Mouse (Mus musculus) lung, postnatal 4 days (tissue): ENCODE results near the gene Dolk.

Source experiments
- DNase-seq, 2 experiments: peaks; one replicate each; pipeline ENCODE4 v3.0.0; 2021

The Dolk gene

GRCm38 (mm10) chr2:30250166-30251128, 35.7 kb downstream of the Dolk start:
- no peak for DNase-seq

- no peak for DNase-seq
Measured at GRCm38 (mm10) chr2:30249182-30249581, 37.0 kb downstream of the Dolk start.

- DNase-seq: no peak
Measured at GRCm38 (mm10) chr2:30247681-30248080, 38.5 kb downstream of the Dolk start.

- DNase-seq: no peak
Measured at GRCm38 (mm10) chr2:30247036-30247435, 39.1 kb downstream of the Dolk start.

- DNase-seq: no peak
Measured at GRCm38 (mm10) chr2:30244595-30245178, 41.4 kb downstream of the Dolk start.

- DNase-seq: no peak
Measured at GRCm38 (mm10) chr2:30243391-30243790, 42.7 kb downstream of the Dolk start.

GRCm38 (mm10) chr2:30242509-30242908, 43.6 kb downstream of the Dolk start:
- DNase-seq: peak; percentile 74 to 86

- DNase-seq: no peak
Measured at GRCm38 (mm10) chr2:30240267-30240666, 45.9 kb downstream of the Dolk start, which contains the start of gene Gm28035. Gene Gm28035 (plus strand): TSS chr2:30240567.

- peak; percentile 72 to 84 for DNase-seq
Measured at GRCm38 (mm10) chr2:30239777-30240176, 46.4 kb downstream of the Dolk start.

GRCm38 (mm10) chr2:30238906-30239465, 47.1 kb downstream of the Dolk start:
- no peak for DNase-seq

- peak; percentile 81 to 89 for DNase-seq
Measured at GRCm38 (mm10) chr2:30237881-30238280, 48.3 kb downstream of the Dolk start.

GRCm38 (mm10) chr2:30237199-30237880, 48.8 kb downstream of the Dolk start, which contains the start of gene Lrrc8a:
Gene Lrrc8a (plus strand): TSS chr2:30237715.
- DNase-seq: peak; percentile 100

- DNase-seq: no peak
Measured at GRCm38 (mm10) chr2:30236426-30237198, 49.5 kb downstream of the Dolk start.

- no peak for DNase-seq
Measured at GRCm38 (mm10) chr2:30235593-30235992, 50.5 kb downstream of the Dolk start.
